Mouse (Mus musculus): ENCODE measurements at regions not wholly inside any gene's neighbourhood (a gene's known extent, or its start where the extent isn't known, plus 50 kb on each side); places are given as distances from the start of the nearest gene placed in this dataset.

DNA sequence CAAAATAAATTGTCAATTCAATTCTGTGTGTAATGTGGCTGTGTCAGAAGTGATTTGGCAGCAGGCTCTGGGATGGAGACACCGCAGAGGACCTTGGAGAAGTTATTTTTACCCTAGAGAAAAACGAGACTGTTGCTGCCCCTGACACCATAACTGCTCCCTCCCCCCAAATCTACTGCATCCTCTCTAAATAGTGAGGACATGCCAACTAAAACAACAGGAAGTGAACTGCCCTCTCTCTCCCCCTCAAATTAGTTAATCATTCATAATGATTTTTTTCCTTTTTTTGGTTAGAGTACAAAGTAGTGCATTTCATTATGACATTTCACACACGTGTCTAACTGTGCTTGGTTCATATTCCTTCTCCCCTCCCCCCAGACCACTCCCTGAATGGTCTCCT is 55.6 kb upstream of the Pias1 start:
- no peak for DNase-seq (ENCODE audit: low read depth)

DNA sequence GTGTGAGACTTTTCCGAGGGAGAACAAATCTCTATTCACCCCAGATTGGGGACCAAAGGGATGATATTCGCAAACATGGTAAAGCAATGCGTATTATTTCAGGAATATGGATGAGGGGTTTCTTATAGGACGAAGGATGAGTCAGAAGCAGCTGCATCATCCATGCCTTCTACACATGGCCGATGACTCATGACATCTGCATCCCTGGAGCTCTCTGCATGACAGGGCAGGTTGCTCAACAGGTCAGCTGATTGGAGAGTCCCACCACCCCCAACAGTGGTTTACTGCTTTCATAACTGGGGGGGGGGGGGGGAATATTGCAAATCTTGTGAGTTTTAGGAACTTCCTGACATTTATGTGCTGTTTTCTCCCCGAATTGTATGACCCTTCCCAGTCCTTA is 50.3 kb upstream of the Pias1 start:
- DNase-seq (ENCODE audit: low read depth): peak; percentile 28

All from c-Kit-positive CD71-negative TER-119-negative erythroid progenitor cells, embryonic 14.5 days (primary cell).